Mouse (Mus musculus) lung, adult 10 weeks (tissue): ENCODE results near the gene Rbm6. TPM values are rescaled to one million over a fixed set of nuclear protein-coding genes. Genes with fewer than 3 reads are reported as not detected.

ENCODE experiments used
- polyA plus RNA-seq: library from polyadenylated mRNA; stranded (reverse); fragments of 350-450 nt; fragmentation: Illumina TruSeq; extraction: RNeasy Lipid Tissue Mini Kit (QIAGEN cat#74804); gene quantifications from one replicate; pipeline ENCODE4 v1.2.3, GENCODE M21; 2014; ENCODE audit warnings: low read depth, low replicate concordance; ENCODE audit not compliant: insufficient read depth

Rbm6 gene
- polyA plus RNA-seq, result 30.7 TPM

DNA sequence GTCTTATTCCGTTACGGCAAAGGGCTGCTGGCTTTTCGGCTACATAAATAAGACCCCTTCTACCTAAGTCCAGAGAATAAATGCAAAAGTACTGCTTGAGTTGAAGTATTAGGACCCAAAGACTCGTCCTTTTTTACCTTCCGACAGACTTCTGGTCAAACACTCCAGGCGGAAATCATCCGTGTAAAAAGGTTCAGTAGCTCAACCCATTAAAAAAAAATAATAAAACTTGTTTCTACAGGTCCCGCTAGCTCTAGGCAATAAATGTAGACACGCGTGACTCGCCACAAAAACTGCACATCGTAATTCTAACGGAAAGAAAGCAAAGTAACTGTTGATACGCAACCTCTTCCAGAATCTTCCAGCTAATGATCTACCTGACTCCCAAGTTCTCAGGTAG lies at the start of gene Rbm6:
Rbm6 (minus strand) TSS at position 101 of the 400 bp plus-strand sequence.

DNA sequence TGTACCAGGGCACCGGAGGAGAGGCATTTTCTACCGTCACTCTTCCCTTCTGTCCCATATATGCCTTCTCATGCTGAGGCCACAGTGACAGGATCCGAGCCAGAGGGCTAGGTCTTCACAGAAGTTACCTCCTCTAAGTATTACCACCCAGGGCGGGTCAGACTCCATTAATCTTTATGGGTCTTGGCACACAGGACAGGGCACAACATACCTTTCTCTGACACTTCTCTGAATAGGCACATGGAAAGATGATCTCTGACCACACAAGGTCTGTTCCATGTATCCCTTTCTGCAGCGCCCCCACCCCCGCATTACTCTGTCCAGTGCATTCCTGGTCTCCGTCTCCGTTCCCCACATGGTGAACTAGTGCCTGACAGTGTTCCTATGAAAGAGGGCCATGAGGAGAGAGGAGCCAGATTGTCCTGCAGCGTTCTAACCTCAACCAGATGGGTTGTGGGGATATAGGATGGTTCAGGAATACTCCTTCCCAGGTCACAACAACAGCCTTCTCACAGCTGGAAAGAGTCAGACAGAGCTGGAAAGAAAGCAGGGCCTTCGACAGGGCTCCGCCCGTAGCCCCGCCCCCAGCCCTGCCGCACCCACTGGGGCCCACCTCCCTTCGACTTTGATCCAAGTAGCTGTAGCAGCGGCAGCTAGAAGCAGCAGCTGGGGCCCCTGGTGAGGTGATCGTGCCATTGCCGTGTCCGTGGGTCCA lies 33.4 kb upstream of the Rbm6 start, which contains the start of gene Mst1r:
Mst1r (plus strand) TSS at position 622 of the 715 bp plus-strand sequence.

DNA sequence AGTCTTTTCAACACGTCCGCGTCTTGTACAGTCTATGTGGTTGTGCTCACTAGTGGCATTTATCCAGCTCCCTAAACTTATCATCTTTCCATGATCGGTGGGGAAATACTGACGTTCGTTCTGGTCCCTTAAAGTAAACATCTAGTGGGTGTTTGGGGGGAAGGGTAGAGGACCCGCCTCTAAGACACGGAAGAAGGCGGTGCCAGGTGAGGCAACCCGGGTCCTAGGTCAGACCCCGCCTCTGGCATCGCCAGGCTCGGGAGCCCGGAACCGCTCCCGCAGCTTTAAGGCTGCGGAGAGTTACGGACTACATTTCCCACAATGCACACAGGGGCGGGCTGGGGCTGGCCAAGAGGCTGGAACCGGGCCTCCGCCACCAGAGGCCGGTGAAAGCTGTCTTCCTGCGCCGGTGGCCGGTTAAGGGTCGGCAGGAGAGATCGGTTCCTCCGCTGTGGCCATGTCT lies 14.8 kb upstream of the Rbm6 start, which contains the start of gene Mon1a:
Mon1a (plus strand) TSS at position 348 of the 463 bp plus-strand sequence.

GRCm38 (mm10) chr9:107770374-107771290 lies 102.4 kb downstream of the Rbm6 start, which contains the start of gene Rbm5:
Rbm5 (minus strand) TSS chr9:107770996.

Other genes with a start within 250 kb of the Rbm6 start
- gene Gnai2, start 237.9 kb downstream of the Rbm6 start, polyA plus RNA-seq, result 294 TPM
- 0.32 TPM for gene Slc38a3, start 203.7 kb downstream of the Rbm6 start, polyA plus RNA-seq
- gene Gnat1, start 193.5 kb downstream of the Rbm6 start, polyA plus RNA-seq, result not detected
- 64.9 TPM for gene Sema3f, start 162.8 kb downstream of the Rbm6 start, polyA plus RNA-seq
- 46.7 TPM for gene Rbm5, start 102.2 kb downstream of the Rbm6 start, polyA plus RNA-seq
- gene Mon1a, start 14.9 kb upstream of the Rbm6 start, polyA plus RNA-seq, result 12.0 TPM
- gene Mst1r, start 33.6 kb upstream of the Rbm6 start, polyA plus RNA-seq, result 2.1 TPM
- not detected for gene Actl11, start 55.2 kb upstream of the Rbm6 start, polyA plus RNA-seq
- gene Camkv, start 62.4 kb upstream of the Rbm6 start, polyA plus RNA-seq, result 0.08 TPM
- gene Traip, start 76.9 kb upstream of the Rbm6 start, polyA plus RNA-seq, result 0.48 TPM
- gene Uba7, start 102.3 kb upstream of the Rbm6 start, polyA plus RNA-seq, result 37.7 TPM
- gene Gm20661, start 109.8 kb upstream of the Rbm6 start, polyA plus RNA-seq, result 1.2 TPM
- 11.7 TPM for gene Inka1, start 112.6 kb upstream of the Rbm6 start, polyA plus RNA-seq
- 28.6 TPM for gene Cdhr4, start 119.3 kb upstream of the Rbm6 start, polyA plus RNA-seq
- gene Gm20662, start 123.1 kb upstream of the Rbm6 start, polyA plus RNA-seq, result 0.69 TPM
- 38.8 TPM for gene Ip6k1, start 129.3 kb upstream of the Rbm6 start, polyA plus RNA-seq
- gene Gmppb, start 176.0 kb upstream of the Rbm6 start, polyA plus RNA-seq, result 29.0 TPM
- 0.90 TPM for gene Amigo3, start 179.9 kb upstream of the Rbm6 start, polyA plus RNA-seq
- 0.99 TPM for gene Mst1, start 207.2 kb upstream of the Rbm6 start, polyA plus RNA-seq
- 18.4 TPM for gene Rnf123, start 210.1 kb upstream of the Rbm6 start, polyA plus RNA-seq
- gene Apeh, start 221.4 kb upstream of the Rbm6 start, polyA plus RNA-seq, result 37.5 TPM